Mouse (Mus musculus) right cerebral cortex, postnatal 36 days (tissue): Measurements from ENCODE around the gene Samm50.

ENCODE experiments used
- DNase-seq, 2 experiments: peaks; one replicate each; pipeline ENCODE4 v3.0.0; 2022; ENCODE audit warnings: low spot score in 2 of 2, mixed read lengths in 1 of 2

Samm50 gene

DNA sequence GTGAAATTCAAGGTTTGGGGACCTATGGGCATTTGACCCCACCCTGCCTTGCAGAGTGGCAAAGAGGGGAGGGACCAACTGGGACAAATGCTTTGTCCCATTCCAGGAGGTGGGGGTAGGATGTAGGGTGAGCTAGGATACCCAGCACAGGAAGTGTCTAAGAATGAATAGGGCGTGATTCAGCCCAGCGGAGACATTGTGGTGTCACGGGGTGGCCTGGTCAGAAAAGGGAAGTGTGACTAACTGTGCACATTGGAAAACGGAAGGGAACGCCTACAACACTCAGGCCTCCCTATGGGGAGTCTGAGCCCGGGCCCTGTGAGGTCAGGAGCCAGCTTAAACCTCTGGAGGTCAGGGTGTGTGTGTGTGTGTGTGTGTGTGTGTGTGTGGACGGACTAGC is 43.6 kb downstream of the Samm50 start:
- no peak for DNase-seq

DNA sequence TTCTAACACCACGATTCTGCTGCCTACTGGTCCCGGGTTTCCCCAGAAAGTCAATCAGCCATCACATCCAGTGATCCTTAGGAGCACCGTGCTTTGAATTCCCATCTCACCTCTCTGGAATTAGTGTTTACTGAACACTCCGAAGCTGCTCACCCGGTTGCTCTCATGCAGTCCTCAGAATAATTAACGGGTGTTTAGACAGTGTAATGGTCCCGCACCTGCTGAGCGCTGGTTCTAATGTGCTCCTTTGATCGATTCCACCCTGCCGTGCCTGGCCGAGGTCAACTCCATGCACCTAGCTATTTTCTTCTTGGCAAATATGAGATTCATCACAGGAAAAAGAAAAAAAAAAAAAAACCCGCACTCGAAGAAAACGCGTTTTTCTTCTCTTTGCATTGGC is 46.5 kb downstream of the Samm50 start:
- no peak for DNase-seq

DNA sequence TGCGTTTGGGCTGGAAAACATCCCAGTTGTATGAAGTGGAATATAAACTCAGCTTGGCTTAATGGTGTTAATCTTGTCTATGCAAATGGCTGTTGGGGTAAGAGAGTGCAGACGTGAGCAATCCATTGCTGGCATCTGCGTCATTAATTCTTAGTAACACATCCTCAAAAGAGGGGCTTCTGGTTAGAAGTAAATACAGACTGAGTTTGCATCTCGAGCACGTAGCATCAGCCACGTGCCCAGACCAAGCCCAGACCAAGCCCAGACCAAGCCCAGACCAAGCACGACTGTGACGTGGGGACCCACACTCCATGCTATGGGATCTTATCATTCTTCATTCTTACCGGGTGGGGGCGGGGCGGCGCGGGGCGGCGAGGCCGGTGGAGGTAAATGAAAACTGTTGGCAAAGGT is 47.0 kb downstream of the Samm50 start:
- no peak for DNase-seq

DNA sequence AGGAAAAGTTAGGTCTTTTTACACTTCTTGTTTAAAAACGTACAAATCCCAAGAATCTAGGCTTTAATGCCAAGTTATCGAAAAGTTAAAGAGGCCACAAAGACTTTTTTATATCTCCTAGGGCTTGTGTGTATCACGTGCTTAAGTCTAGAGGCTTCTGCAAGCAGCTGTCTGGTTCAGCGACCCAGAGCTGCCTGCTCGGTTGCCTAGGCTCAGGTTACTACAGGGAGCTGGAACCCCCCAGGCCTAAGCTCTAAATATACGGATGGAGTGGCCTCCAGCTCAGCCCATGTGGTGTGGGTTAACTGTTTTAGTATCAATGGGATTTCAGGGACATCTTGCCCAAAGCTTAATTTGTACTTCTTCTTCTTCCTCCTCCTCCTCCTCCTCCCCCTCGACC is 49.5 kb downstream of the Samm50 start:
- no peak for DNase-seq

DNA sequence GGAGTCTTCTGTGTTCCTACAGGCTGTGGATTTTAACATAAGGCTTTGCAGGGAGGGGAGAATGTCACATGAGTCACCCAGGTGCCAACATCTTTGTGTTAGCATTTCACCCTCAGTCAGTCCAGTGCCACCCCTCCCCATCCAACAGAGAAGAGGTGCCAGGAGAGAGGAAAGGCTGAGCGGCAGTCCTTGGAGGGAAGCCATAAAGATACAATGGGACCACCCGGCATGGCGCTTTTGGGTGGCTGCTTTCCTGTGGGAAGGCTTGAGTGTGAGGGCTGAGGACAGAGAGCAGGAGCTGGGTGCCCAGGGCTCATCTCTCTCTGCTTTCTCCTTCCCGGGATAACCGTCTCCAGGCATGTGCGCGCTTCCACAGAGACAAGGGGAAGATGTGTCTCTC is 53.1 kb downstream of the Samm50 start:
- DNase-seq = no peak

DNA sequence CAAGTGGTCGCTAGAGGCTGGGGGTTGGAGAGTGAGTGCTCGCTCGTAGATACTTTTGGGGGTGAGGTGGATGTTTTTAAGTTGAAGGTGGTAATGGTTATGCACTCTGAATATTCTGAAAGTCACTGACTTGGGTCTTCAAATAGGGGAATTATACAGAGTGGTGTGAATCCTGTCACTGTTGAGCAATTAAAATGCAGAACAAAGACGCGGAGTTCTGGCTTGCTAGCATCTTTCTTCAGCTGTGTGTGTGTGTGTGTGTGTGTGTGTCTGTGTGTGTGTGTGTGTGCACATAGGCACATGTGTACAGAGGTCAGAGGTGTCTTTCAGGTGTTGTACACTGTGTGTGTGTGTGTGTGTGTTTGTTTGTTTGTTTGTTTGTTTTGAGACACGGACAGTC is 54.2 kb downstream of the Samm50 start:
- DNase-seq = no peak

DNA sequence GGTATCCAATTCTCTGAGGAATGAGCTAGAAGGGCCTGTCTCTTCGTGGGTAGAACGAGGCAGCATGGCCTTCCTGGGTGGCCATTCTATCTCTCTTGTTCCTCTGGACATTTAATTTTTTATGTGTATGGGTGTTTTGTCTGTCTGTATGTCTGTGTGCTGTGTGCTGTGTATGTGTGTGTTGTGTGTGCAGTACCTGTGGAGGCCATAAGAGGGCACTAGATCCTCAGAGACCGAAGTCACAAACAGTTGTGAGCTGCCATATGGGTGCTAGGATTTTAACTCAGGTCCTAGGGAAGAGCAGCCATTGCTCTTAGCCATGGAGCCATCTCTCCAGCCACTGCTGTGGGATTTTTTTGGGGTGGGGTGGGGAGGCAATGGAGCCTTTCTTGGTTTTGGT is 55.3 kb downstream of the Samm50 start:
- DNase-seq = no peak

DNA sequence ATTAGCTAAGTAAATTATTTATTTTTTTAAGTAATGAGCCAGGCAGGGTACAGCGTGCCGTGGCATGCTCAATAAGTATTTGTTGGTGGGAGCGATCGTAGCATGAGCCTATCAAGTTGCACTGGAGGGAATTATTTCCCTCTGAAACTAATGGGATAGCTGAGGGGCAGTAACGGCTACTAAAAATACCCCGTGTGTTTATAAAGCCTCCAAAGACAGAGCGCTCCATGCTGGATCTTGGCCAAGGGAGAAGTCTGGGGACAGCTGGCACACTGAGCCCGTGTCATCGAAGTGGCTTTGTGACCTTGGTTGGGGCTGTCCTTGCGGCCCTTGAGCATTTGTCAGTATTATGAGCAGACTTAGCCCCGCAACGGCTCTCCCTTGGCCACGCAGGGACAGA is 59.2 kb downstream of the Samm50 start:
- DNase-seq = no peak

DNA sequence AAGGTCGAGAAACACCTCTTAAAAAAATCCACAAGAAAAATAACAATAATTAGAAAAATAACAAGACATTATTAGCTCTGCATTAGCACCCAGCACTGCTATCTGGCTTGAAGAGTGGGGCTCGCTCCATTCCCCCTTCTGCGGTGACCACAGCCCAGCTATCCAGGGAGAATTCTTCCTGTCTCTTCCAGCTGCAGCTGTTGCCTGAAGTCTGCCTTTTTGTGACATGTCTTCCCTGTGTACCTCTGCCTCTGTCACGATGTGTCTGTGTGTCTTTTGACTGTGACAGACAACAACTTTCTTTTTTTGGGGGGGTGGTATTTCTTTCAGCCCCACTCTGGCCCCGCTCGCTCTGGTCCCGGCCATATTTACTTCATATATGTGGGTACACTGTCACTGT is 60.6 kb downstream of the Samm50 start:
- DNase-seq = no peak

DNA sequence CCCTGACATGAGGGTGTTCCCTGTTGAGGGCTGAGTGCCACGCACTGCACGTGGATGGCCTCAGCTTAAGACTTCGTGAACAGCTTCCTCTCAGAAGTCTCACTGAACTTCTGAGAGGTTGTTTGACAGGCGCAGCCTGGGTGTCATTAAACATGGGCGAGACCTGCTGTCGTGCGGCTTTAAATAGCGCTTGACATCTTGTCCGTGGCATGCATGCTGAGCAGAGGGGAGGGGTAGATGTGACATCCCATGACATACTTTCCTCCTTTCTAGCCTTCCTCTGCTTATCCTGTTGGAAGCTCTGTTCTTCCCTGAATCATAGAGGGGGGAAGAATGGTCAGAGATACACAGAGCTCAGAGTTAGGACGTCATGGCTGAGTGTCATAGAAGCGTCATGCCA is 61.7 kb downstream of the Samm50 start:
- no peak for DNase-seq

DNA sequence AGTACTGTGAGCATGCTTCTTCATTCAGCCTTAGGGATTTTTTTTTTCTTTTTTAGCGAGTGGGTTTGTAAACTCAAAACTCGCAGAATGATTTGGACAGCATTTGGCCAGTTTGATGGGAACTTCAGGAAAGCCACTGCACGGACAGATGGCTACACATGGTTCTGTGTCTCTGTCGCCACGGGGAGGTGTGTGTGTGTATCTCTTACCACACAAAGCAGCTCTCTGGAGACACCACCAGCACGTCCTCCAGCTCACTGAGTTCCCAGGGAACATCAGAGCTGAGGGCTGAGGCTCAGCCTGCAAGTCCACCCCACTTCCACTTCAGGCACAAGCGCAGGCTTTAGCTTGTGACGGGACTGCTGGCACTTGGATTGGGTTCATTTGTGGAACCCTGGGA is 62.3 kb downstream of the Samm50 start:
- no peak for DNase-seq

DNA sequence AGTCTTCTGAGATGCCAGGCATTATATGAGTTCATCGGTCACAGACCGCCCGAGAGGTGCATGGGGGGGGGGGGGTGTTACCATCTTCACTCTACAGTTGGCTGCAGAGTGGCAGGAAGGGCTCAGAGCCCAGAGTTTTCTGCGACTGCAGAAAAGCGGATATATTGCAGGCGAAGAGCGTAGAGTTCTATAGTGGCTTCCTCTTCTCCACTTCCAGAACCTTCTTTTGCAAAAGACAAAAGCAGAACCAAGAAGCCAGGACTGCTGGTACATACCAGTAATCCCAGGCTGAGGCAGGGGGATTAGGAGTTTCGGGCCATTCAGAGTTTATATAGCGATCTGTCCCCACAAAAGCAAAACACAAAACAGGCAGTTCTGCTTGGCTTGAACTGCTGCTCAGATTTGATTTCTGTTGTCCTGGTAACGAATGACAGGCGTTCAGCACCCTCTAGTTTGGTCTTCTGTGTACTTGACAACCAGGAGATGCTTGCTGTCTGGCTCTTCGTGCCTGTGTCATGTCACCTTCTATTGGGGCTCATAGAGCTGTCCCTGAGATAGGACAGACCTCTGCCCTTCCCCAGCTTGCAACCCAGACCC is 64.3 kb downstream of the Samm50 start:
- no peak for DNase-seq

DNA sequence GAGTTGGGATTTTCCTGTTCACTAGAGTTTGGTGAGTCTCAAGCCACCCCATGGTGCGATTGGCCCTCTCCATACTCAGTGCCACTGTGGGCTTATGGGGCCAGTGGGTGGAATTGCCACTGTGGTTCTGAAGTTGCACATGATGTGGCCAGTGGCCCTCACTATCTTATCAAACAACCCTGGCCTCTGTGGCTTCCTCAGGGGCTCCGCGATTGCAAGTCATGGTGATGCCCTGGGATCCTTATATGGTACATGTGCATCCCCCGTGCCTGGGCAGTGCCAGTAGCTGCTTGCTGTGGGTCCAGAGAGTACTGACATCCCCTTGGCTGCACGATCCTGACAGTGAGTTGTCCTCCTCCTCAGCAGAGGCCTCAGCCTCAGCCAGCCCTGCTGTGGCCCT is 64.8 kb downstream of the Samm50 start:
- DNase-seq = no peak

DNA sequence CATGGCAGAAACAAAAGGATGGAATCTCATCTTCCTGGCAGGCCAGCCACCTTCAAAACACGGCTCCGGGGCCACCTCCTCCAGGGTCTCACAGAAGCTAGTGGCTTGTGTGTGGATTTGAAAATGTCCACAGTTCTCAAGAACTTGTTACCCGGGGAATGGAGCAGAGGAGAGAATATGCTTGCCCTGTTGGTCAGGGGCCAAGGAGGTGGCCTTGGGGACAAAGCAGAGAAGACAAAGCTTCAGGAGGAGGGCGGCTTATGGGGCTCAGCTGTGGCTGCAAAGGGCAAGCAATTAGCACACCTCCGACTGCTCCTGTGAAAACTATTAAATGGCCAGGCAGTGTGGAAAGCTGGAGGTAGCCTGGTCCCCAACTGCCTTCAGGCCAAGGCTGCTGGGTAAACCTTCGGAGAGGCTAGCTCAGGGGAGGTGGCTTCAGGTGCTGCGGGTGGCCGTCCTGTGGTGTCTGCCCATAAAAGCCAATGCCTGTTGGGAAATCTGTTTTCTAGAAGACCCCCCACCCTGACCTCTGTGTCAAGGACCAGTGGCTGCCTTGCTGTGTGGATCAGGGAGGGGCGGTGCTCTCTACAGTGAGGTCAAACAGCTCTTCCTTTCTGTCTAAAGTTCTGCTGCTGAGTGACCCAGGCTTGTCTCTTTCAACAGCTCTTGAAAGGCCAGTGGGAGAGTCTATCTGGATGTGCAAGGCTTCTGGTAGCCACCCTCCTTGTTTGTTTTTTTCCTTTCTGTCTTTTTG is 66.7 kb downstream of the Samm50 start:
- DNase-seq = no peak

DNA sequence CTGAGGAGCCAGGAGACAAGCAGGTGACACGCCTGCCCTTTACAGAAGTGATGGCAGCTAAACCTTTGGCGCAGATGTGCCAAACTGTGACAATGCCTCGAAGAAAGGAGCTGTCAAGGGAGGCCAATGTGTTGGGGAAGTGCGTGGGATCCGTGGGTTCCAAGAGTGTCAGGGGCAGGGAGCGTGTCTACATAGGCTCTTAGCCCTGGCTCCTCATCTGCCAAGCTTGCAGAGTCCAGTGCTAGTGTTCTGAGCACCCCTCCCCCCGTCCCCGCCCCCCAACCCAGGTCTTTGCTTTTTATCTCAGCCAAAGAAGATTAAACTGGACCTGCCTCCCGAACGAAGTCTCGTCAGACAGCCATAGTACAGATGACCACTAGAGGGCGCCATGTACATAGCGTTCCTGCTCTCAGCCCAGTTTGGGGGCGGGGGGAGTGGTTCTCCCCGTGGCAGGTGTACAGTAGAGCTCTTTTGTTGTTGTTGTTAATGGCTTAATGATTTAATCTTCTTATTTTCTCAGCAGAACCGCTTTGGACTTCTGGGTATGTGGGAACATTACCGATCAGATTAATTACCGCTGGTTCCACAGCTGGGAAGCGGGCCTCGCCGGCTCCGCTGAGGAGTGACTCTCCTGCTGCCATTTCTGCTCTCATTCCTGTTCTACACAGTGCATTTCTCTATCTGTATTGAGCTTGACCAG is 68.2 kb downstream of the Samm50 start:
- peak; percentile 62 to 69 for DNase-seq

DNA sequence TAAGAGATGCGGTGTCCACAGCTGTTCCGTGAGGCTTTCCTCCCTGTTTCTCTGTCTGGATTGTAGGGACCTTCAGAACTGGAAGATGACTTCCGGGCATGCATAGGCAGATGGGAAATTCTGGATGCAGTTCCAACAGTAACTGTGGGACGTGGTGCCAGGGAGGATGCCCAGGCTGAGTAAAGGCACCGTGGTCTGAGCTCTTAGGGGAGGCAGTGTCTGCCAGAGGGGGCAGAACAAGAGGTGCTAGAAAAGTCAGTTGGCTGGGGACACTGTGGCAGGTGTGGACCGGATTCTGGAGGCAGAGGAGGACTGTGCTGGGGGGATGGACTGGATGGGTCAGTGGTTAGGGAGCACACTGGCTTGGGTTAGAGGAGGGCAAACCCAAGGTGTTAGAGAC is 70.6 kb downstream of the Samm50 start:
- no peak for DNase-seq

DNA sequence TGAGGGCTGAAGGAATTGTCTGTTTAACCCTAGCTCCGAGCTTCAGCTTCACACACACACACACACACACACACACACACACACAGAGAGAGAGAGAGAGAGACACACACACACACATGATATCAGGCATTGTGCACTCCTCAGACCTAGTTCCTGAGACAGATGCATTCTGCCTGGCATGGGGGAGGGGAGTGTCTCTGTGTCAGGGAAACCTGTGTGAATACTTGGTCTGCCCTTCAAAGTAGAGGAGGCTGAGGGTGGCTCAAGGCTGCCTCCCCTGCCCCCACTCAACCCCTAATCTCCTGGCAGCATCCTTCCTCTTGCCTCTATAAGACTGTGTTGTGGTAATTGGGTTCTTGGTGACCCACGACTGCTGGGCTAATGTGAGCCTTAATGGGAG is 71.5 kb downstream of the Samm50 start:
- no peak for DNase-seq

DNA sequence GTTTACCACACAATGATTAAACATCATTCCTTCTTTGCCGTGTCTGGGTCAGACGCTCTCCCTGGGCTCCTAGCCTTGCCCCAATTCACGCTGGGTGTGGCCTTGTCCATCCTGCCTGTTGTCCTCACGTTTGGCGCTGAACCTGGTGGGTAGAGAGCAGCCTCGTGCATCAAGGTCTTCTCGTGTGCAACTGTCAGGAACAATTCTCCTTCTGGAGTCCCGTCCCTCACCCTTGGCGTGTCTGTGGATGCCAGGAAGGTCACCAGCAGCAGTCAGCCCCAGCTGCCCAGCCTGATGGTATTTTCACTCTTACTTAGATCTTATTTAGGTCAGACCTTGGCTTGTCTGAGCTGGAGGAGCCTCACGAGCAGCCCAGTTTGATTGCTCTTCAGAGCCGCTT is 73.1 kb downstream of the Samm50 start:
- no peak for DNase-seq

DNA sequence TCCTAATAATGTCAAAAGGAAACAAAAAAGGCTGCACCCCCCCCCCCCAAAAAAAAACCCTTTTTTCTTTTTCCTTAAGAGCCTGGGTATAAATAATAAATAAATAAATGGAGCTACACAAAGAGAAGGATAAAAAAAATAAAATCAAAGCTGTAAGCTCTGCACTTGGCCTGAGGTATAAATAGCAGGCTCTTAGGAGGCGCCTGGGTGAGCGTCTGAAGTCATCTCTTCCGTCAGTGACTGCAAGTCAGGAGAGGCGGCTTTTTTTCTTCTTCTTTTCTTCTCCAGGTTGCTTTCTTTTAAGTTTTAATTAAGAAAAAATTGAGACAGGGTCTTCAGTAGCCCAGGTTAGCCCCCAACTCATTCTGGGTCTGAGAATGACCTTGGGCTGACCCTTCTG is 74.2 kb downstream of the Samm50 start:
- DNase-seq = no peak
